20 mouse cellular contexts compared by ENCODE assay signal in genomic region chr8:109248356-109248755, GRCm38 (mm10).
A peak's percentile ranks its signal among the peaks of the same experiment; 100 is the strongest.
DNase-seq lines count a peak whose midpoint lies in the region; ATAC-seq and TF ChIP-seq lines count a peak whose summit lies in the region.
"Had no signal": no experiment of that assay in that cellular context is flagged by ENCODE, and none has a peak within 500 bp of the region (broad histone marks: within the 10 kb centered on the region; RNA-seq: fewer than 3 reads in every experiment).

No protein-coding gene starts in this region.

- peak overlapping the region; percentile 65 for H3K27ac ChIP-seq in midbrain, embryonic 12.5 days (replicated peaks)
- no peak overlapping the region for H3K27ac ChIP-seq in midbrain, embryonic 11.5 days (ENCODE audit: low read depth, low read length)
- peak overlapping the region; percentile 87 for H3K27ac ChIP-seq in hindbrain, postnatal 0 days
- H3K27ac ChIP-seq in neural tube, embryonic 15.5 days (replicated peaks): peak overlapping the region; percentile 80
- H3K27ac ChIP-seq: embryonic facial prominence, embryonic 10.5 days; intestine, embryonic 15.5 days; liver, embryonic 13.5 days; lung, embryonic 15.5 days; stomach, embryonic 15.5 days had no signal

- 64% methylated on average over 6 of the region's 6 CpGs for WGBS in midbrain, embryonic 12.5 days
- 89% methylated on average over 6 of the region's 6 CpGs for WGBS in midbrain, embryonic 11.5 days
- 26% methylated on average over 6 of the region's 6 CpGs for WGBS in hindbrain, postnatal 0 days
- 15% methylated on average over 6 of the region's 6 CpGs for WGBS in neural tube, embryonic 15.5 days

- peaks cover 43% of the 10 kb centered on the region for H3K4me1 ChIP-seq in midbrain, embryonic 12.5 days
- peaks cover 2% of the 10 kb centered on the region; the same call in 1 of the 2 replicates for H3K4me1 ChIP-seq in midbrain, embryonic 11.5 days (ENCODE audit: control insufficient read depth, insufficient read depth, low read length)
- H3K4me1 ChIP-seq in hindbrain, postnatal 0 days (ENCODE audit: insufficient read depth, low read length): peaks cover 6% of the 10 kb centered on the region; the same call in 1 of the 2 replicates
- peaks cover 21% of the 10 kb centered on the region for H3K4me1 ChIP-seq in neural tube, embryonic 15.5 days
- H3K4me1 ChIP-seq: embryonic facial prominence, embryonic 10.5 days; intestine, embryonic 15.5 days; liver, embryonic 13.5 days; stomach, embryonic 15.5 days had no signal

- H3K9me3 ChIP-seq in midbrain, embryonic 12.5 days: no peaks in the 10 kb centered on the region
- no peaks in the 10 kb centered on the region for H3K9me3 ChIP-seq in midbrain, embryonic 11.5 days (ENCODE audit: control insufficient read depth, low read length)
- H3K9me3 ChIP-seq in hindbrain, postnatal 0 days (ENCODE audit: low read length): no peaks in the 10 kb centered on the region
- H3K9me3 ChIP-seq in neural tube, embryonic 15.5 days (replicated peaks): no peaks in the 10 kb centered on the region
- H3K9me3 ChIP-seq: embryonic facial prominence, embryonic 10.5 days; intestine, embryonic 15.5 days; liver, embryonic 13.5 days; lung, embryonic 15.5 days; stomach, embryonic 15.5 days had no signal

- DNase-seq in cerebellum, postnatal 14 days: peak; percentile 7 to 32
- no peak for DNase-seq in cerebellum, adult 9-11 months
- no peak for DNase-seq in midbrain, embryonic 11.5 days (ENCODE audit: low spot score, missing footprints)
- DNase-seq in hindbrain, postnatal 0 days (ENCODE audit: low spot score): peak; percentile 49
- no peak for DNase-seq in adrenal gland, adult (ENCODE audit: inconsistent age in 2 of 2, low spot score in 1 of 2)
- no peak for DNase-seq in urinary bladder, adult 18-20 months (ENCODE audit: low spot score in 2 of 2)
- DNase-seq: adrenal gland, adult 8-10 months; cerebellum, adult 11 months; cerebellum, postnatal 36 days; gastrocnemius, postnatal 36 days; liver, embryonic 13.5 days; spleen, adult 18-20 months; thymus, adult 2 months had no signal

- H3K4me2 ChIP-seq in midbrain, embryonic 12.5 days (replicated peaks): peak overlapping the region; percentile 19; the same call in 1 of the 2 replicates
- no peak overlapping the region for H3K4me2 ChIP-seq in midbrain, embryonic 11.5 days
- H3K4me2 ChIP-seq in hindbrain, postnatal 0 days (ENCODE audit: low read depth, low read length): peak overlapping the region; percentile 51
- H3K4me2 ChIP-seq in neural tube, embryonic 15.5 days: peak overlapping the region; percentile 58
- H3K4me2 ChIP-seq: heart, embryonic 11.5 days; intestine, embryonic 15.5 days; liver, embryonic 13.5 days; lung, embryonic 15.5 days; stomach, embryonic 15.5 days had no signal

- no peaks in the 10 kb centered on the region for H3K27me3 ChIP-seq in midbrain, embryonic 12.5 days
- no peaks in the 10 kb centered on the region for H3K27me3 ChIP-seq in midbrain, embryonic 11.5 days (ENCODE audit: control insufficient read depth, insufficient read depth, low read length)
- H3K27me3 ChIP-seq in hindbrain, postnatal 0 days (ENCODE audit: insufficient read depth, low read length): no peaks in the 10 kb centered on the region
- no peaks in the 10 kb centered on the region for H3K27me3 ChIP-seq in neural tube, embryonic 15.5 days (replicated peaks)
- H3K27me3 ChIP-seq: intestine, embryonic 15.5 days; liver, embryonic 13.5 days; lung, embryonic 15.5 days; stomach, embryonic 15.5 days had no signal

- TF ChIP-seq CTCF in hindbrain, postnatal 0 days (IDR thresholded peaks at IDR 0.05; ENCODE audit: low read depth): no peak

- no peaks in the 10 kb centered on the region for H3K36me3 ChIP-seq in midbrain, embryonic 12.5 days
- no peaks in the 10 kb centered on the region for H3K36me3 ChIP-seq in midbrain, embryonic 11.5 days (ENCODE audit: control insufficient read depth, insufficient read depth, low read length)
- no peaks in the 10 kb centered on the region for H3K36me3 ChIP-seq in hindbrain, postnatal 0 days (ENCODE audit: insufficient read depth, low read length)
- H3K36me3 ChIP-seq in neural tube, embryonic 15.5 days: no peaks in the 10 kb centered on the region
- H3K36me3 ChIP-seq: embryonic facial prominence, embryonic 10.5 days; intestine, embryonic 15.5 days; liver, embryonic 13.5 days; lung, embryonic 15.5 days; stomach, embryonic 15.5 days had no signal

- ATAC-seq in midbrain, embryonic 12.5 days (ENCODE audit: low FRiP score, low read depth): no peak; the same call in 1 of the 2 replicates
- no peak for ATAC-seq in midbrain, embryonic 11.5 days (ENCODE audit: low FRiP score)
- no peak for ATAC-seq in hindbrain, postnatal 0 days
- ATAC-seq in neural tube, embryonic 15.5 days (ENCODE audit: low FRiP score): no peak
- ATAC-seq: intestine, embryonic 15.5 days had no signal

- no peak overlapping the region for H3K4me3 ChIP-seq in midbrain, embryonic 12.5 days
- no peak overlapping the region for H3K4me3 ChIP-seq in midbrain, embryonic 11.5 days (ENCODE audit: low read depth, low read length)
- peak overlapping the region; percentile 43 for H3K4me3 ChIP-seq in hindbrain, postnatal 0 days (ENCODE audit: low read length)
- peak overlapping the region; percentile 46 for H3K4me3 ChIP-seq in neural tube, embryonic 15.5 days (replicated peaks)
- H3K4me3 ChIP-seq: embryonic facial prominence, embryonic 10.5 days; intestine, embryonic 15.5 days; liver, embryonic 13.5 days; lung, embryonic 15.5 days; stomach, embryonic 15.5 days had no signal

- no peak overlapping the region for H3K9ac ChIP-seq in midbrain, embryonic 12.5 days (replicated peaks)
- no peak overlapping the region for H3K9ac ChIP-seq in midbrain, embryonic 11.5 days (ENCODE audit: low read length)
- peak overlapping the region; percentile 62 for H3K9ac ChIP-seq in hindbrain, postnatal 0 days (replicated peaks; ENCODE audit: low read length)
- peak overlapping the region; percentile 62 for H3K9ac ChIP-seq in neural tube, embryonic 15.5 days (replicated peaks)
- H3K9ac ChIP-seq: intestine, embryonic 15.5 days; liver, embryonic 13.5 days; lung, embryonic 15.5 days; stomach, embryonic 15.5 days had no signal

Comparison
In these comparisons a context has a peak if more than half of its experiments do, and no peak if none do; other contexts are left out.
1. DNase-seq: peak in cerebellum, postnatal 14 days (2 of 2) and hindbrain, postnatal 0 days (single experiment); none in cerebellum, adult 9-11 months (single experiment), midbrain, embryonic 11.5 days (single experiment), adrenal gland, adult (0 of 2) and urinary bladder, adult 18-20 months (0 of 2).
2. H3K4me3 ChIP-seq: peak in hindbrain, postnatal 0 days (single experiment) and neural tube, embryonic 15.5 days (single experiment); none in midbrain, embryonic 12.5 days (single experiment) and midbrain, embryonic 11.5 days (single experiment).
3. H3K9ac ChIP-seq: peak in hindbrain, postnatal 0 days (single experiment) and neural tube, embryonic 15.5 days (single experiment); none in midbrain, embryonic 12.5 days (single experiment) and midbrain, embryonic 11.5 days (single experiment).